Mouse (Mus musculus): ENCODE data around the gene Vmn1r114. TPM values are rescaled to one million over a fixed set of nuclear protein-coding genes. Genes with fewer than 3 reads are reported as not detected.

The Vmn1r114 gene
- total RNA-seq (2023) = not detected in 2 replicates

DNA sequence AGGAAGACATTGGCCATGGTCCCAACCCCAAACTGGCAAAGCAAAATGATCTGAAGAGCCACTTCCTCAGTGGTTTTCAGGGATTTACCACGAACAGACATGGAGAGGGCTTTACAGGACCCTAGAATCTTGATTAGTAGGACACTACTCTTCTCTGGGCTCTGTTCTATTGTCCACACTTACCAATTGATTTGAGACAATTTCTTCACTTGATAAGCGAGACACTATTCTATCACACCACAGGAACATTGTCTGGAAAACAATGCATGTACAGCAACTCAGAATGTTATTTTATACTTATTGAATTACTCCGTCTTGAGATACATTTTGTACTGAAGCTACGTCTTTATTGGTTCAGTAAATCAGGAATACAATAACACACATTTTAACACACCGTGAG, at the start of gene Vmn1r114:
Vmn1r114 (minus strand) TSS at position 101 of the 400 bp plus-strand sequence.

GRCm38 (mm10) chr7:20844885-20845284, 32.9 kb upstream of the Vmn1r114 start, which contains the start of gene Vmn1r115:
Vmn1r115 (minus strand) TSS chr7:20844985.

DNA sequence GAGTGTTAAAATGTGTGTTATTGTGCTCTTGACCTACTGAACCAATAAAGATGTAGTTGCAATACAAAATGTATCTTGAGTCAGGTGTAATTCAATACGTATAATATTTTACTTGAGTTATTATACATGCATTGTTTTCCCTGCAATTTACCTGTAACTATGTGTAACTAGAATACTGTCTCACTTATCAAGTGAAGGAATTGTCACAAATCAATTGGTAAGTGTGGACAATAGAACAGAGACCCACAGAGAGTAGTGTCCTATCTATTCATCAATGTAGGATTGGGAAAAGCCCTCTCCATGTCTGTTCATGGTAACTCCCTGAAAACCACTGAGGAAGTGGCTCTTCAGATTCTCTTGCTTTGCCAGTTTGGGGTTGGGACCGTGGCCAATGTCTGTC, 25.0 kb downstream of the Vmn1r114 start, which contains the start of gene Vmn1r113:
Vmn1r113 (plus strand) TSS at position 301 of the 400 bp plus-strand sequence.

GRCm38 (mm10) chr7:20770885-20771284, 41.1 kb downstream of the Vmn1r114 start, which contains the start of gene Vmn1r112:
Vmn1r112 (plus strand) TSS chr7:20771185.

Other genes with a start within 250 kb of the Vmn1r114 start
- not detected in 2 replicates for gene Gm4141, start 235.9 kb downstream of the Vmn1r114 start, total RNA-seq (2023)
- not detected in 2 replicates for gene Gm4513, start 213.2 kb downstream of the Vmn1r114 start, total RNA-seq (2023)
- gene Vmn1r107, start 143.3 kb downstream of the Vmn1r114 start, total RNA-seq (2023) = not detected in 2 replicates
- not detected in 2 replicates for gene Vmn1r111, start 109.0 kb downstream of the Vmn1r114 start, total RNA-seq (2023)
- not detected in 2 replicates for gene Gm10668, start 81.6 kb downstream of the Vmn1r114 start, total RNA-seq (2023)
- gene Vmn1r112, start 41.0 kb downstream of the Vmn1r114 start, total RNA-seq (2023) = not detected in 2 replicates
- not detected in 2 replicates for gene Vmn1r113, start 24.9 kb downstream of the Vmn1r114 start, total RNA-seq (2023)
- not detected in 2 replicates for gene Vmn1r115, start 32.8 kb upstream of the Vmn1r114 start, total RNA-seq (2023)
- gene Vmn1r116, start 60.1 kb upstream of the Vmn1r114 start, total RNA-seq (2023) = not detected in 2 replicates
- not detected in 2 replicates for gene Vmn1r117, start 71.9 kb upstream of the Vmn1r114 start, total RNA-seq (2023)
- not detected in 2 replicates for gene Vmn1r118, start 100.2 kb upstream of the Vmn1r114 start, total RNA-seq (2023)
- not detected in 2 replicates for gene Vmn1r119, start 200.3 kb upstream of the Vmn1r114 start, total RNA-seq (2023)
- gene Vmn1r120, start 241.6 kb upstream of the Vmn1r114 start, total RNA-seq (2023) = not detected in 2 replicates